Mouse (Mus musculus): ENCODE data around the gene Agap3. TPM values are rescaled to one million over a fixed set of nuclear protein-coding genes. Genes with fewer than 3 reads are reported as not detected.

The Agap3 gene
- total RNA-seq, 2 experiments from 2014 or later = 507 to 566 TPM

- intact Hi-C loops (cut with DNase I) = no loop called here
- no peak for DNase-seq (ENCODE audit: low spot score in 2 of 2)
Observed at GRCm38 (mm10) chr5:24539571-24540296, 87.8 kb downstream of the Agap3 start.

- DNase-seq (ENCODE audit: low spot score in 2 of 2) = peak; percentile 34 to 37
- intact Hi-C loops (cut with DNase I) = no loop called here
Observed at GRCm38 (mm10) chr5:24540387-24541143, 88.6 kb downstream of the Agap3 start, which contains the start of gene Asb10. TSS of gene Asb10 (minus strand) at chr5:24540978.

GRCm38 (mm10) chr5:24541144-24541569 is 89.2 kb downstream of the Agap3 start:
- intact Hi-C loops (cut with DNase I) = no loop called here
- DNase-seq (ENCODE audit: low spot score in 2 of 2) = no peak

DNA sequence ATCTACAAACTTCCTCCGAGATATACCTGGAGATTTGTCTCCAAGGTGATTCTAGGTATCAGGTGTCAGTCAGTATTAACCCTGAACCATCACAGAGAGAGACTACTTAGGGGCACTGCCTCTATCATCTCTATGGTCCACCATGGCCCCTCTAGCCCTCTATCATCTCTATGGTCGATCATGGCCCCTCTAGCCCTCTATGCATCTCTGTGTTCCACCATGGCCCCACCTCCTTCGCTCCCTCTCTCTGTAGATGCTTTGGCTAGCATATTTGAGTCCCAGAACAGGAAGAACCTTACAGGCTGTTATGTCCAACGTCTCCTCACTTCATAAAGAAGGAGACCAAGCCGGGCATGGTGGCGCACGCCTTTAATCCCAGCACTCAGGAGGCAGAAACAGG is 90.7 kb downstream of the Agap3 start:
- intact Hi-C loops (cut with DNase I) = no loop called here
- no peak for DNase-seq (ENCODE audit: low spot score in 2 of 2)

DNA sequence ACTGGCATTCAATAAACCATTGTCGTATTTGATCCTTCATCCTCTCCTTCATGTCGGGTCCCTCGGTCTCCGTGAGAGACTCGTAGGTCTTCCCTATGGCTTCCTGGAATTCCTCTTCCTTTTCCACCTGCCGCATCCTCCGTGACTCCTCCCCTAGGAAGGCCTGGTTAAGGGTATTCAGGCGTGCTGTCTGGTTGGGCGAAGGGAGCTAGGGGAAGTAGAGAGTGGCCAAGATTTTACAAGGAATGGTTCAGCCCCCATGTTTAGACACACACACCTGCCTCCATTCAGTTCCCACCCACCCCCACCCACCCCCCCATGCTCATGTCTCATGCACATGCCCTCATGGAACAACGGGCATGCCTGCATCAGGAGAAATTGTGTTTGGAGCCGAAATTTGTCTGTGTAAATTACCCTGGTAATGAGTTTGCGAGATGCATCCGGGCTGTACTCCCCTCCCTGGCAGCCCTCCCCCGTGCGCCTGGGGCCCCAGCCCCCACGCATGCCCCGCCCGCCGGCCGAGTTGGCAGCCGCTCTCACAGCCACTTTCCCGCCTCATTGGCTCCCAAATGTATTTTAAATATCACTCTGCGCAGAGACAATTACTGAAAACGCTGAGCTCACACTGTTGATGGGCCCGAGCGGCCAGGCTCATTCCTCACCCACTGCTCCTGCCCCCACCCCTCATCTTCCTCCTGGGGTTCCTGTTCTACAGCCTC is 98.8 kb downstream of the Agap3 start:
- intact Hi-C loops (cut with DNase I) = no loop called here
- peak; percentile 63 to 70 for DNase-seq (ENCODE audit: low spot score in 2 of 2)

GRCm38 (mm10) chr5:24551317-24551688 is 99.3 kb downstream of the Agap3 start:
- DNase-seq (ENCODE audit: low spot score in 2 of 2) = no peak
- intact Hi-C loops (cut with DNase I) = no loop called here

Other genes starting within 250 kb of the Agap3 start
- gene Kcnh2, start 100.6 kb upstream of the Agap3 start, total RNA-seq (2021) = 10 to 100 TPM; 32.2 to 32.6 TPM
- gene Nos3, start 87.4 kb upstream of the Agap3 start, total RNA-seq (2021) = 10 to 100 TPM in 1 of 2 experiments, 1 to 10 TPM in 1; 6.9 to 10.8 TPM
- gene Atg9b, start 60.0 kb upstream of the Agap3 start, total RNA-seq (2021) = 1 to 10 TPM; 2.4 to 4.4 TPM
- gene Abcb8, start 58.5 kb upstream of the Agap3 start, total RNA-seq (2021) = 10 to 100 TPM; 52.1 to 57.4 TPM
- not detected for gene Asic3, start 38.8 kb upstream of the Agap3 start, total RNA-seq (2021)
- gene Cdk5, start 28.6 kb upstream of the Agap3 start, total RNA-seq (2021) = 100 to 1,000 TPM; 127 to 133 TPM
- gene Slc4a2, start 28.3 kb upstream of the Agap3 start, total RNA-seq (2021) = 10 to 100 TPM; 36.5 to 38.6 TPM
- 100 to 1,000 TPM; 131 to 133 TPM for gene Fastk, start 6.9 kb upstream of the Agap3 start, total RNA-seq (2021)
- 10 to 100 TPM; 24.8 to 32.5 TPM for gene Tmub1, start 4.3 kb upstream of the Agap3 start, total RNA-seq (2021)
- gene Gbx1, start 75.0 kb downstream of the Agap3 start, total RNA-seq (2021) = under 1 TPM in 1 of 2 experiments, not detected in 1; 0.61 TPM
- under 1 TPM in 1 of 2 experiments, not detected in 1; 0.27 TPM for gene Asb10, start 88.8 kb downstream of the Agap3 start, total RNA-seq (2021)
- under 1 TPM in 1 of 2 experiments, not detected in 1; 0.23 TPM for gene 4931409K22Rik, start 104.6 kb downstream of the Agap3 start, total RNA-seq (2021)
- 10 to 100 TPM; 85.2 to 90.3 TPM for gene Abcf2, start 125.3 kb downstream of the Agap3 start, total RNA-seq (2021)
- gene Chpf2, start 134.6 kb downstream of the Agap3 start, total RNA-seq (2021) = 10 to 100 TPM; 69.2 to 76.9 TPM
- gene Smarcd3, start 172.2 kb downstream of the Agap3 start, total RNA-seq (2021) = 100 to 1,000 TPM in 1 of 2 experiments, 10 to 100 TPM in 1; 95.3 to 108 TPM
- gene Nub1, start 233.4 kb downstream of the Agap3 start, total RNA-seq (2021) = 10 to 100 TPM; 73.5 to 77.9 TPM